Mouse (Mus musculus) large intestine, adult 2 months (tissue): ENCODE results near the gene Gabrr3. TPM values are rescaled to one million over a fixed set of nuclear protein-coding genes. Genes with fewer than 3 reads are reported as not detected.

Experiments used
- DNase-seq: peaks from one replicate; pipeline ENCODE4 v3.0.0-alpha.2; 2012; ENCODE audit warnings: low read depth, low spot score
- WGBS: fragments of 180-500 bp; shearing (Covaris S2); methylation state at CpG from one replicate; pipeline ENCODE4 v1.1.7; 2018; 5-methylcytosine and 5-hydroxymethylcytosine counted together
- polyA plus RNA-seq: library from polyadenylated mRNA; depleted of rRNA; stranded (reverse); fragments of >200 nt; gene quantifications from 2 replicates; pipeline ENCODE4 v1.2.3, GENCODE M21; 2012; rRNA removed

The Gabrr3 gene
- polyA plus RNA-seq, 1 experiment: not detected

DNA sequence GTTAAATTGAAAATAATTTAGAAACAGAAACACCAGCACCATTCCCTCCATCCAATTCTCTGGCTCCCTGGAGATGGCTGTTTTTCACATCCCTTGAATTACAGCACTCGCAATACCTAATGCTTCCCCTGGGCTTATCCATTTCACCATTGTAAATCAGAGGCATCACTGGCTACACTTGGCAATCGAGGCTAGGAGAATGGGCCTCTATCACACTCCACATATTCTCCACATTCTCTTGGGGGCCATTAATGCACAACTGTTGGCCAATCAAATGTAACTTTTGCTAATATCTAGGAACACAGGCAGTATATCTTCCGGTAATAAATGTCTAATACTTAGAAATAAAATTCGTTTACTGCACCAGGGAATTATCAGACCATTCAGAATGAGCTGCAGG is 56.4 kb downstream of the Gabrr3 start:
- WGBS: 65% methylated on average over 4 of the region's 4 CpGs

DNA sequence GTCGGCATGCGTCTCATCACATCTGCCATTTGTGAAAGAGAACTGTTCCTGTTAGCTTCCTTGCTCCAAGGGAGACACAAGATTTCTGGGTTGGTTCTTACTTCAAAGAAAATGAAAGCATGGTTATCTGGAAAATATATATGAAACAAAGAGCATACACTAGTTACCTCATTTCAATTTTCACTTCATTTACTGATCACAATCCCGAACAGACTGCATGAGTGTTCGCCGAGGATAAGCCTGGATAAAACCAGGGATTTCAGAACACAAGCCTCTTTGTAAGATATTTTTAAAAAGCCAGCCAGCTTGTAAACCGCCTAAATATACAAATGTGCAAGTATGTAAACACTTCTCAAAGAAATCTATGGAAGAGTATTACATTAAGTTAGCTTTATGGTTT is 56.8 kb downstream of the Gabrr3 start:
- DNase-seq: no peak
- 80% methylated on average over 6 of the region's 6 CpGs for WGBS

More for the DNA sequence above, 56.4 kb downstream of the Gabrr3 start:
- no peak for DNase-seq

DNA sequence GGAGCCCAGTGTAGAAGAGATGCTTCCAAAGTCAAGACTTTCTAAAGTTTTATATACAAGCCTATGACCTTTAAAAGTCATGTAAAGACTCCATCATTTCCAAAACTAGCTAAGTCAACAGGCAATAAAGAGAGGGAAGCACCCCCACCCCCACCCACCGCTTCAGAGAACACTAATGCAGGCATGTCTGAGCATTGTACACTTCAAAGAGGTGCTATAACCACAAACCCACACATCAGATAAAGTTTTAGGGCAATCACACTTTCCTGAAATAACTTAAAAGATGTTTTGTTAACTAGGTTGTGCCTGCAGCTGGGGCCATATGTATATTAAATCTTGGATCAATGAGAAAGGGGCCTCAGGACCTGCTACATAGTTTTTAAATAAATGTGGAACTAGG is 62.7 kb downstream of the Gabrr3 start:
- 57% methylated on average over 1 of the region's 1 CpGs for WGBS
- no peak for DNase-seq

DNA sequence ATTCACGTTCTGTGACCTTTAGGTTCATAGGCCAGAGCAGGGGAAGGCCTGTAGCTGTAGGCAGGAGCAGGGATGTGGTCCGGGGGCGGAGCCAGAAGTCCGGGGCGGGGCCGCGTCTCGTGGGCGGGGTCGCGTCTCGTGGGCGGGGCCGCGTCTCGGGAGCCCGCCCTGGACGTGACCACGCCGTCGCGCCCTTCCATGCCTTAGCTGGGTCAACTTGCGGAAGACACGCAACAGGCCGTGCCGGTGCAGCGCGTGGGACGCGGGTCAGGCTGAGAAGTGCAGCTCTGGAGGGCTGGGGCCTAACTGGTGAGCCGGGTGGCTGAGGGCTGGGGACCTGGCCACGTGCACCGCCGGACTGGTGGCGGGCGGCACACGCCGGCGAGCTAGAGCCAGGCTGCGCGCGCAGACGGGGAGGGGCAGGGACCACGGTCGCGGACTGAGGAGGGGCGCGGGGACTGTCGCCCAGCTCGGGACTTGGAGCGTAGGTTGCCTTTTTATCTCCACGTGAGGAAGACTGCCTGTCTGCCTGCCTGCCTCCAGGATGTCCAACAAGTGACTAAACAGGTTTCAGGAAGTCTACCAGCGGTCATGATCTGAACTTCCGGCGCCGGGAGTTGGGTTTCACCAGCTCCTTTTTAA is 64.6 kb downstream of the Gabrr3 start, which contains the start of gene Riox2:
Gene Riox2, plus strand, starts transcription at position 139 of the 642 bp plus-strand sequence.
- under 1% methylated on average over 56 of the region's 56 CpGs for WGBS
- peak; percentile 53 for DNase-seq

DNA sequence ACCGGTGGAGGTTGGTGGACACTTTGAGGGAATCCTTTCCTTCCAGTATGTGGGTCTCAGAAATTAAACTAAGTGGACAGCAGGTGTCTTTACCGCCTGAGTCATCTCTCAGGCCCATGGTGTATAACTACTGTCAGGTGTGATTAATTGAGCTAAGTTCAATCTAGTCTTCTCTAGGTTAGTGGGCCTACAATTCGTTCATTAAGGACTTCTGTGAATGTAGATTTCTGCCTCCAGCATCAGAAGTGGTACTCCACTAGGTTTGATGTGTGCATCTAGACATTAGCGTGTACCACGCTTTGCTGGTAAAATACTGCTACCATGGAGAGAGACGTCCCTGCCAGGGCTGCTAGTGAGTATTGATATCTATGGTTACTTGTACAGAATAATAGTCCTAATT is 65.4 kb downstream of the Gabrr3 start:
- 40% methylated on average over 6 of the region's 6 CpGs for WGBS
- DNase-seq: no peak

DNA sequence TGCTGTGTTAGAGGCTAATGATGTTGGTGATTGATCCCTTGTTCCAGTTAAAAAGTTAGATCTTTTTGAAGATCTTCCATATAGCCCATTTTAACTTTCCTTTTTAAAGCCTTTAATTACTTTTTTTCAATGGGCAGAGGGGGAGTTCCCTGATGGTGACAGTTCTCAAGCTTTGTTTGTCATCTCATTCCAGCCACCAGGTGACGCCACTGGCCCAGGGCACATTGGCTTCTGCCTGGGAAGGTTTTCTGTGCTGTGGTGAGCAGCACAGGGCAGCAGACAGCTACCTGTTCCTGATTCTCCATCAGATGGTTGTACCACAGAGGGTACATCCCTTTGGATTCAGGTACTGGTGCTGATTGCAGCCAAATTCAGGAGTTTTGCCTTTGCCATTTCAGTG is 67.7 kb downstream of the Gabrr3 start:
- no peak for DNase-seq

DNA sequence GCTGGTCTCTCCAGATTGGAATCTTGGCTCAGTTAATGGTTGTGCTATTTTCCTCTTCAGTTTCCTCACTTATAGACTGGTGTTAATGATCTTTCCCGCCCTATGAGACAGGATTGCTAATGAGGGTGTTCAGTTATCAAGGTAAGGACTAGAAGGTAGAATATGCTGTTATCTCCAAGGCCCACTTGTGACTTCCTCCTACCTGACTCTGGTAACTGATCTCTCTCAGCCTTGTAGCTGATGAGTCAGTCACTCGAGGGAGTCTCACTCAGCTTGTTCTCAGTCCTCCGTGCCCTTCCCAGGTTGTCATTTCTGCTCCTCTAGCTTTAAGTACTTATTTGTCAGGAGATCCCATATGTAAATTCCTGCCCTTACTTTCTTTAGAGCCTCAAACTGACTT is 70.8 kb downstream of the Gabrr3 start:
- no peak for DNase-seq
- WGBS: 78% methylated on average over 3 of the region's 3 CpGs

More for the DNA sequence above, 67.7 kb downstream of the Gabrr3 start:
- 28% methylated on average over 1 of the region's 1 CpGs for WGBS

DNA sequence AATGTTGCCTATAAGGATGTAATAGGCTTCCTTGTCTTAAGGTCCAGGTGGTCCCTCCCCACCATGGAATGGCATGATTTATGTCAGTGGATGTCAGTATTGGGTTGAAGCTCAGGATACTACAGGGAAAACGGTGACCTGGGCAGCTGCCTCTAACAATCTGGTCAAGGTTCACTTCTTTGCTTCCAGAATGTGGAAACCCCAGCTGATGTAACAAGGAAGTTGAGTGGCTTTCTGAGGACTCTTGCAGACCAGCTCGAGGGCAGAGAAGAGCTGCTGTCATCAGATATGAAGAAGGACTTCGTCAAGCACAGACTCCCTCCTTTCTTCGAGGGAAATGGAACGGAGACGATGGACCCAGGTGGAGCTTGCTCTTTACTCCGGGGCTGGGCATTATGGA is 80.1 kb downstream of the Gabrr3 start:
- DNase-seq: no peak
- WGBS: 72% methylated on average over 7 of the region's 7 CpGs

DNA sequence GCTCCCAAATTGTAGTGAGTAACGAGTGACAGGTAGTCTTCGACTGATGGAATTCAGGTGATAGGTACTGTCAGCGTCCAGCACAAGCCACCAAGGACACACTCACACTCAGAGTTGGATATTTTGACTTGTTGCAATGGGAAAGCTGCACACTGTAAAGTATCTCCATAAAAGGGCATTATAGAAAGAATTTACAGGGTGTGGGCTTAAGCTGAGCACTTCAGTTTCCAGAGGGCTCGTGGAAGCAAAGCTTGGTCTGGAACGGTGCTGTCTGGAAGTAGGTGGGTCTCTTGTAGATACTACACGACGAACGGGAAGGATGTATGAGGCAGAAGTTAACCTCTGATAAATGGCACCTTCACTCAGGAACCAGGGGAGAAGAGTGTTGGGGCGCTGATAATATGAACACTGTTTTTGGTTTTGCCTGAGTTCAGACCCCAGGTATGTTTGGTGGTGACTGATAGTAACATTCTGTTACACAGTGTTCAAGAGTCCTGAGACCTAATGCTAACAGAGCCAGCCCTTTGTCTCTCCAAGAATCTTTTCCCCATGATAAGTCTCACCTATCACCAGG is 80.9 kb downstream of the Gabrr3 start:
- DNase-seq: no peak
- 81% methylated on average over 9 of the region's 9 CpGs for WGBS

DNA sequence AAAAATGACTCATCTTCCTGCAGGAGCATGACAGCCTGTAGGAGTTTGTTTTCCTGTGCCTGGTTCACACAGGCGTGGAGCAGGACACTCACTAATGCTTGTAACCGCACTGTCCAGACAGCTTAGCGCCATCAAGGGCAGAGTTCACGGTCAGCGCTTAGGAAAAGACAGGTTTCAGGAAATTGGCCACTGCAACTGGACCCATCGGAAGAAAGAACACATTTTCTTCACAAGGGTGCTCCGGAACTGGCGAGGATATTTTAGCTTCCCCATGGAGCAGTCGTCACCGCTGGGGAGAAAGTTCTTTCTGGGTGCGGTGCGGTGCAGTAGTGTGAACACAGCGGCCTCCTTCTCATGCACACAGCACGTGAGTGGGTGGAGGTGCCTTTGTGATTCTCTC is 86.1 kb downstream of the Gabrr3 start:
- WGBS: 84% methylated on average over 14 of the region's 14 CpGs
- no peak for DNase-seq

DNA sequence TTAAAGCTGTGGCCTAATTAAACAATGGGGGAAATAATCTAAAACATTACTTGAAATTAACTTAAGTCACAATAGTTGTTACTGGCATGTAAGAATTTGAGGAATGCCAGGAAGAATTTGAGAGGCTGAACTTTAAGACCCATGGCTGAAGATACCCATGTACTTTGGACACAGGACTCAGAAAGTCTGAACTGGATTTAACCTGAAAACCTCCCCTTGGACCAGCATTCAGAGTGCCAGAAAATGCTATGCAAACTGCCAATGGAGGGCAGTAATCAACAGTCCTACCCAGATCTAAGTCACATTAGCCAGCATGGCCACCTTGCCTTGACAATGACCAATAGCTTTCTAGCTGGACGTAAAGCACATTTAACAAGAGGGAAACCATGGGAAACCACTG is 90.8 kb downstream of the Gabrr3 start:
- WGBS: 97% methylated on average over 1 of the region's 1 CpGs
- no peak for DNase-seq

DNA sequence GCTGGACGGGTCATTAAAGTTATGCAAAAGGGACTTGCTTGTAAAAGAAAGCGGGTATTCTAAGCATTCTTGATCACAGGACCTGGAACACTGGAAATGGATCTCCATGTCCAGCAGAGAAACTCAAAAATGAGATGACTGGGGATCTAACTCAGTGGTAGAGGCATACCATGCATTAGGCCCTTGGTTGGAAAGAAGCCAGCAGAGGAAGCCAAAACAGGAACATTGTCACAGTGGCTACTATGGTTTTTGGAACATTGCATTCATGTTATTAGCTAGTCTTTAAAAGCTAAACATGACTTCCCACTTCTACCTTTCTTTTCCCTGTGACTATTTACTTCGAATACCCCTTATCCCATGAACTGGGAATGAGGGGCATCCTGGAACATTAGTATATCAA is 92.0 kb downstream of the Gabrr3 start:
- DNase-seq: no peak
- 96% methylated on average over 3 of the region's 3 CpGs for WGBS

DNA sequence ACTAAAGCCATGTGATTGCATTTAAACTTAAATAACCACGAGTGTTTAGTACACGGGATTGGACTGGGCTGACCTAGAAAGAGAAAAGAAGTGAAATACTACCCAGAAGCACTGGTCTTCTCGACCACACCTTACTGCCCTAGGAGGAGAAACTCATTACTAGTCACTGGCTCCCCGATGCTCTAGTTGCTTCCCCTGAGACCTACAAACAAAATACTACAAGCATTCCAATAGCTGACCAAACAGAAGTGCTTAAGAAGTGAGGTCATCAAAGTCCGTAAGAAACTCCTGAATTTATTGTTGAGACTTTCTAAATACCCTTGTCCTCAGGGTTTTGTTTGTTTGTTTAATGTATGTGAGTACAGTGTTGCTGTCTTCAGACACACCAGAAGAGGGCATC is 102.7 kb downstream of the Gabrr3 start:
- no peak for DNase-seq
- WGBS: 83% methylated on average over 5 of the region's 5 CpGs

Other genes with a start within 250 kb of the Gabrr3 start
- gene Olfr196, start 236.9 kb upstream of the Gabrr3 start, polyA plus RNA-seq: not detected in 2 replicates
- gene Olfr198, start 203.8 kb upstream of the Gabrr3 start, polyA plus RNA-seq: not detected in 2 replicates
- not detected in 2 replicates for gene Olfr199, start 187.6 kb upstream of the Gabrr3 start, polyA plus RNA-seq
- gene Olfr201, start 134.7 kb upstream of the Gabrr3 start, polyA plus RNA-seq: not detected in 2 replicates
- gene Olfr202, start 120.5 kb upstream of the Gabrr3 start, polyA plus RNA-seq: not detected in 2 replicates
- not detected in 2 replicates for gene Olfr203, start 108.5 kb upstream of the Gabrr3 start, polyA plus RNA-seq
- gene Olfr204, start 89.1 kb upstream of the Gabrr3 start, polyA plus RNA-seq: not detected in 2 replicates
- not detected in 2 replicates for gene Olfr205, start 76.2 kb upstream of the Gabrr3 start, polyA plus RNA-seq
- gene Olfr206, start 58.1 kb upstream of the Gabrr3 start, polyA plus RNA-seq: not detected in 2 replicates
- not detected in 2 replicates for gene Olfr209, start 43.3 kb upstream of the Gabrr3 start, polyA plus RNA-seq
- gene Riox2, start 64.4 kb downstream of the Gabrr3 start, polyA plus RNA-seq: 5.7 and 5.8 TPM in 2 replicates
- gene Crybg3, start 193.6 kb downstream of the Gabrr3 start, polyA plus RNA-seq: 3.3 and 4.3 TPM in 2 replicates
- gene Arl6, start 232.1 kb downstream of the Gabrr3 start, polyA plus RNA-seq: 0.72 and 0.89 TPM in 2 replicates